8 mouse cellular contexts compared by ENCODE assay signal in genomic region chr17:29048748-29049507, GRCm38 (mm10). TPM values are rescaled to one million over a fixed set of nuclear protein-coding genes. Genes with fewer than 3 reads are reported as not detected.
DNase-seq lines count a peak whose midpoint lies in the region; ATAC-seq and TF ChIP-seq lines count a peak whose summit lies in the region.

No protein-coding gene starts in this region.

- H3K9me3 ChIP-seq in forebrain, embryonic 16.5 days (ENCODE audit: control insufficient read depth, low read length) = no peaks in the 10 kb centered on the region
- H3K9me3 ChIP-seq in hindbrain, embryonic 14.5 days (ENCODE audit: control insufficient read depth, low read length) = no peaks in the 10 kb centered on the region

- peaks cover 12% of the 10 kb centered on the region; the same call in 1 of the 2 replicates for H3K4me1 ChIP-seq in forebrain, embryonic 16.5 days (replicated peaks; ENCODE audit: control insufficient read depth, insufficient read depth, low read length)
- 0 out of 2 replicates have a peak, but pooled peaks cover 3% of the 10 kb centered on the region for H3K4me1 ChIP-seq in hindbrain, embryonic 14.5 days (replicated peaks; ENCODE audit: control insufficient read depth, insufficient read depth, low read length)

- H3K36me3 ChIP-seq in forebrain, embryonic 16.5 days (ENCODE audit: control insufficient read depth, insufficient read depth) = peaks cover 13% of the 10 kb centered on the region; the same call in 1 of the 2 replicates
- H3K36me3 ChIP-seq in hindbrain, embryonic 14.5 days (replicated peaks; ENCODE audit: control insufficient read depth, insufficient read depth) = peaks cover 42% of the 10 kb centered on the region

- CTCF ChIA-PET in Patski (lab: Charles Lee) = interaction anchor here (0.7 to 10.1 kb wide), 7 partner anchors 9 to 128 kb away, joined by 3 to 68 read pairs (median 5); no protein-coding TSS in a partner anchor

- no peaks in the 10 kb centered on the region for H3K27me3 ChIP-seq in Patski
- no peaks in the 10 kb centered on the region for H3K27me3 ChIP-seq in forebrain, embryonic 16.5 days (replicated peaks; ENCODE audit: control insufficient read depth, insufficient read depth, low read length)
- H3K27me3 ChIP-seq in hindbrain, embryonic 14.5 days (ENCODE audit: control insufficient read depth, insufficient read depth, low read length) = no peaks in the 10 kb centered on the region

- TF ChIP-seq CTCF in Patski (IDR thresholded peaks at IDR 0.05) = no peak

- H3K9ac ChIP-seq in forebrain, embryonic 16.5 days (replicated peaks; ENCODE audit: low read depth, low read length) = no peak overlapping the region
- H3K9ac ChIP-seq in hindbrain, embryonic 14.5 days = no peak overlapping the region

- DNase-seq in Patski (ENCODE audit: low read depth, low spot score) = no peak
- peak; percentile 89 to 92 for DNase-seq in cerebellum, adult 18-20 months
- peak; percentile 86 for DNase-seq in hindbrain, embryonic 14.5 days (ENCODE audit: low spot score)
- DNase-seq in layer of hippocampus, postnatal 36 days = peak; percentile 86
- peak; percentile 91 to 94 for DNase-seq in right cerebral cortex, adult 2 months (ENCODE audit: low spot score in 2 of 2)
- peak; percentile 86 for DNase-seq in urinary bladder, postnatal 25 days (ENCODE audit: low spot score)

- POLR2A ChIA-PET in Patski (lab: Charles Lee) = interaction anchor here (0.6 to 1.0 kb wide), 3 partner anchors 40 to 107 kb away, joined by 3 to 4 read pairs (median 3); no protein-coding TSS in a partner anchor

- no peak overlapping the region for H3K4me2 ChIP-seq in forebrain, embryonic 16.5 days (ENCODE audit: low read length)
- no peak overlapping the region for H3K4me2 ChIP-seq in hindbrain, embryonic 14.5 days (replicated peaks)

- ATAC-seq in Patski = peak; percentile 22
- ATAC-seq in forebrain, embryonic 16.5 days = peak; percentile 49
- no peak; the same call in 1 of the 2 replicates for ATAC-seq in hindbrain, embryonic 14.5 days (ENCODE audit: low FRiP score)
- peak; percentile 85 for ATAC-seq in megakaryocyte, adult 5-6 weeks (ENCODE audit: poor library complexity, severe bottlenecking)

- in situ Hi-C loops in Patski (cut with MboI; ENCODE audit: low pct_unique_long_range_greater_than_20kb) = loop anchor here (5.0 kb wide), 3 partner anchors 43 to 198 kb away; partner anchors contain the start of gene Cdkn1a

- 18% methylated on average over 13 of the region's 13 CpGs for WGBS in forebrain, embryonic 16.5 days
- WGBS in hindbrain, embryonic 14.5 days = 22% methylated on average over 13 of the region's 13 CpGs

- H3K27ac ChIP-seq in forebrain, embryonic 16.5 days (ENCODE audit: low read length) = peak overlapping the region; percentile 16; the same call in 1 of the 2 replicates
- H3K27ac ChIP-seq in hindbrain, embryonic 14.5 days = no peak overlapping the region

- H3K4me3 ChIP-seq in forebrain, embryonic 16.5 days (replicated peaks; ENCODE audit: low read length) = no peak overlapping the region
- no peak overlapping the region for H3K4me3 ChIP-seq in hindbrain, embryonic 14.5 days (replicated peaks; ENCODE audit: low read length)

RNA-seq across cellular contexts. Expression of gene Srsf3, which starts 16.5 kb away (rescaled TPM):
- polyA plus RNA-seq in Patski (2021) = 187 TPM
- polyA plus RNA-seq in forebrain, embryonic 16.5 days (2015; fragmentation: Nextera tagmentation; extraction: Ambion mirVana) = 571 and 653 TPM in 2 replicates
- polyA plus RNA-seq in hindbrain, embryonic 14.5 days (2014; fragmentation: Nextera tagmentation; extraction: Ambion mirVana) = 446 and 460 TPM in 2 replicates
- 100 to 1,000 TPM; 141 to 147 TPM for total RNA-seq in layer of hippocampus, postnatal 36 days (2021)
- 317 and 383 TPM in 2 replicates for total RNA-seq in megakaryocyte, adult 5-6 weeks (2015)
- 479 and 534 TPM in 2 replicates for total RNA-seq in megakaryocyte, adult 5-6 weeks (2017)

RNA-seq across cellular contexts. Expression of gene Stk38, which starts 41.1 kb away (rescaled TPM):
- polyA plus RNA-seq in Patski (2021) = 94.5 TPM
- 129 and 136 TPM in 2 replicates for polyA plus RNA-seq in forebrain, embryonic 16.5 days (2015; fragmentation: Nextera tagmentation; extraction: Ambion mirVana)
- 75.6 and 85.0 TPM in 2 replicates for polyA plus RNA-seq in hindbrain, embryonic 14.5 days (2014; fragmentation: Nextera tagmentation; extraction: Ambion mirVana)
- total RNA-seq in layer of hippocampus, postnatal 36 days (2021) = 10 to 100 TPM; 51.7 to 55.6 TPM
- 312 and 327 TPM in 2 replicates for total RNA-seq in megakaryocyte, adult 5-6 weeks (2015)
- 237 and 269 TPM in 2 replicates for total RNA-seq in megakaryocyte, adult 5-6 weeks (2017)

RNA-seq across cellular contexts. Expression of gene Cdkn1a, which starts 41.8 kb away (rescaled TPM):
- polyA plus RNA-seq in Patski (2021) = 29.0 TPM
- polyA plus RNA-seq in forebrain, embryonic 16.5 days (2015; fragmentation: Nextera tagmentation; extraction: Ambion mirVana) = 37.9 and 52.0 TPM in 2 replicates
- polyA plus RNA-seq in hindbrain, embryonic 14.5 days (2014; fragmentation: Nextera tagmentation; extraction: Ambion mirVana) = 79.5 and 97.7 TPM in 2 replicates
- total RNA-seq in layer of hippocampus, postnatal 36 days (2021) = 10 to 100 TPM; 12.9 to 16.7 TPM
- 19.9 and 22.6 TPM in 2 replicates for total RNA-seq in megakaryocyte, adult 5-6 weeks (2015)
- total RNA-seq in megakaryocyte, adult 5-6 weeks (2017) = 3.7 and 5.8 TPM in 2 replicates
